Mouse (Mus musculus): ENCODE data around the gene Igdcc4. TPM values are rescaled to one million over a fixed set of nuclear protein-coding genes. Genes with fewer than 3 reads are reported as not detected.

Igdcc4 gene
- polyA plus RNA-seq, 1 experiment from 2014 or later: 13.0 TPM

DNA sequence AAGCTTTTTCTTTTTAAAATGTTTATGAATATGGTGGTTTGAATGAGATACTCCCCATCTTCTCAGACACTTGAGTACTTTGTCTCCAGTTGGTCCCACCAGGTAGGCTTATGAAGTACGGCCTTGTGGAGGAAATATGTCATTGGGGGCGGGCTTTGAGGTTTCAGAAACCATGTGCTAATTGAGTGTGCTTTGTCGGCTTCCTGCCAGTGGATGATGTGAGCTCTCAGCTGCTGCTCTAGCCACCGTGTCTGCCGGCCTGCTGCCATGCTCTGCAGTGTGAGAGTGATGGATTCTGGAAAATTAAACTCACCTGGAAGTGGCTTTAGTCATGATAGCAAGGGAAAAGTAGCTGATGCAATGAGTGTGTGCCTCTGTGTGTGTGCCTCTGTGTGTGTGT lies 13.8 kb upstream of the Igdcc4 start:
- no peaks in the 10 kb centered on the region for H3K27me3 ChIP-seq
- H3K4me1 ChIP-seq: no peaks in the 10 kb centered on the region
- H3K9me3 ChIP-seq: no peaks in the 10 kb centered on the region
- no peak overlapping the region for H3K9ac ChIP-seq (replicated peaks)
- ATAC-seq (replicated peaks): no peak
- no peak overlapping the region for H3K27ac ChIP-seq (replicated peaks)
- no peak overlapping the region for H3K4me2 ChIP-seq (replicated peaks)
- peaks cover 19% of the 10 kb centered on the region for H3K36me3 ChIP-seq
- H3K4me3 ChIP-seq: no peak overlapping the region
- WGBS: 44% methylated on average over 5 of the region's 5 CpGs

DNA sequence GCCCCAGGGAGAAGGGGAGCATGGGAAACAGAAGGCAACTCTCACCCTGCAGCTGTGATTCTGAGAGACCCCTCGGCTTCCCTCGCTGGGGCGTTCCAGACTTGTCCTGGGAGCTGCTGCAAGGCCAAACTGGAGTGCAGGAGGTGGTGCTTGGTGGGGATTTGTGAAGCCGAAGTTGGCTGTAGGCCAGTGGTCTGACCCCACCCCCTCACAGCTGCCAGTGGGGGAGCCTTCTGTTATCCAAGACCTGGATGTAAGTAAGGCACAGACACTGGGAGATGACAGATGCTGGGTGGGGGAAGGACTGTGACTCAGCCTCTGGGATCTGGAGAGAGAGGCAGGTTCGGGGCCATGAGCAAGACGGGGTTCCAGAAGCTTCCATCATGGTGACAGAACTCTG lies 7.0 kb upstream of the Igdcc4 start:
- Histone ChIP-seq H3K9ac (replicated peaks) (no peak overlapping the region), H3K4me2 (replicated peaks) (no peak overlapping the region), H3K36me3 (no peaks in the 10 kb centered on the region), H3K4me3 (no peak overlapping the region), H3K27ac (replicated peaks) (no peak overlapping the region), H3K9me3 (no peaks in the 10 kb centered on the region), H3K4me1 (peaks cover 5% of the 10 kb centered on the region; the same call in 1 of the 2 replicates), H3K27me3 (no peaks in the 10 kb centered on the region)
- 20% methylated on average over 6 of the region's 6 CpGs for WGBS
- peak; percentile 51; the same call in 1 of the 2 replicates for ATAC-seq (replicated peaks)

GRCm38 (mm10) chr9:65101686-65102376 lies 545 bp downstream of the Igdcc4 start:
- Histone ChIP-seq H3K27ac (replicated peaks) (peak overlapping the region; percentile 80), H3K4me2 (replicated peaks) (peak overlapping the region; percentile 95), H3K4me3 (peak overlapping the region; percentile 95), H3K4me1 (peaks cover 28% of the 10 kb centered on the region), H3K9me3 (peaks cover 7% of the 10 kb centered on the region; the same call in 1 of the 2 replicates), H3K9ac (replicated peaks) (peak overlapping the region; percentile 85), H3K27me3 (no peaks in the 10 kb centered on the region), H3K36me3 (no peaks in the 10 kb centered on the region)
- under 1% methylated on average over 39 of the region's 39 CpGs for WGBS
- ATAC-seq (replicated peaks): peak; percentile 66

DNA sequence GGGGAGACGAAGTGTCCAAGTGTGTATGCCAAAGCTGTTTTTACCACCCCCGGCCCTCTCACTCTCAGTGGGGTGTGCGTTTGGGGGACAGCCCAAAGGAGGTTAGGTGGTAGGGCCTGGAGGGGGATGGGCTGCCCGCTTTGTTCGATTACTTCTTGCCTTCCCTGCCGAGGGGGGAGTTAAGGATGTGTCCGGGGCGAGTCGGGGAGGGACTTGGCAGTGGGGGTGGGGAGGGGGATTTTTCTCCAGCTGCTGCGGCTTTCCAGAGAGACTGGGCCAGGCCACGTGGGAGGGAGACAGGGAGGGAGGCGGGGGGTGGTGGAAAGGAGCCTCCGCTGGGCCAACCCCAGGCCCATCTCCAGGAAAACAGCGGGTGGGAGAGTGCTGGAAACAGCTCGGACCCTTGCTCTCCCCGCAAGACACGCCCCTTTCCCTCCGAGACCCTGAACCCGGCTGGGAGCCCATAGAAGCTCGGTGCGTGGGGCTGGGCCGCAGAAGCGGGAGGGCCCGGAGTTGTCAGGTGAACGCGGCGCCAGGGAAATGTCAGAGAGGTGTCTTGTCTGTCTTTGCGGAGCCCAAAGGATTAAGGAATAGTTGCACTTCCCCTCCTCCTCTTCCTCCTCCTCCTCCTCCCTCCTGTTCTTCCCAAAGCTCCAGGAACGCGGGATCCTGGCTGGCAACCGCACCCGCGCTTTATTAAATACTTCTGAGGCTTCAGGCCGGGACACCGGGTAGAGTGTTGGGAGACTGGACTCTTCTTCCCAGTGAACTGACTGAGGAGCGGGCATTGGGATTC lies 1.3 kb downstream of the Igdcc4 start:
- Histone ChIP-seq H3K27ac (replicated peaks) (peak overlapping the region; percentile 80), H3K4me2 (replicated peaks) (peak overlapping the region; percentile 95), H3K4me3 (peak overlapping the region; percentile 95), H3K36me3 (no peaks in the 10 kb centered on the region), H3K9me3 (peaks cover 7% of the 10 kb centered on the region; the same call in 1 of the 2 replicates), H3K27me3 (no peaks in the 10 kb centered on the region), H3K9ac (replicated peaks) (peak overlapping the region; percentile 85), H3K4me1 (peaks cover 28% of the 10 kb centered on the region)
- peak; percentile 67 for ATAC-seq (replicated peaks)
- under 1% methylated on average over 36 of the region's 36 CpGs for WGBS

GRCm38 (mm10) chr9:65103173-65103752 lies 2.0 kb downstream of the Igdcc4 start:
- Histone ChIP-seq H3K4me2 (replicated peaks) (peak overlapping the region; percentile 95), H3K36me3 (no peaks in the 10 kb centered on the region), H3K9ac (replicated peaks) (peak overlapping the region; percentile 85; the same call in 1 of the 2 replicates), H3K27me3 (no peaks in the 10 kb centered on the region), H3K9me3 (peaks cover 7% of the 10 kb centered on the region; the same call in 1 of the 2 replicates), H3K4me3 (peak overlapping the region; percentile 95), H3K4me1 (peaks cover 28% of the 10 kb centered on the region), H3K27ac (replicated peaks) (peak overlapping the region; percentile 80)
- no peak for ATAC-seq (replicated peaks)
- 19% methylated on average over 8 of the region's 8 CpGs for WGBS

GRCm38 (mm10) chr9:65106821-65107220 lies 5.5 kb downstream of the Igdcc4 start:
- no peak for ATAC-seq (replicated peaks)
- Histone ChIP-seq H3K27me3 (no peaks in the 10 kb centered on the region), H3K4me1 (peaks cover 46% of the 10 kb centered on the region), H3K9me3 (no peaks in the 10 kb centered on the region), H3K4me2 (replicated peaks) (no peak overlapping the region), H3K4me3 (no peak overlapping the region), H3K9ac (replicated peaks) (no peak overlapping the region), H3K27ac (replicated peaks) (no peak overlapping the region), H3K36me3 (no peaks in the 10 kb centered on the region)
- WGBS: 96% methylated on average over 4 of the region's 4 CpGs

GRCm38 (mm10) chr9:65107893-65108292 lies 6.6 kb downstream of the Igdcc4 start:
- H3K9me3 ChIP-seq: no peaks in the 10 kb centered on the region
- no peaks in the 10 kb centered on the region for H3K27me3 ChIP-seq
- H3K36me3 ChIP-seq: no peaks in the 10 kb centered on the region
- no peak overlapping the region for H3K4me2 ChIP-seq (replicated peaks)
- ATAC-seq (replicated peaks): no peak
- no peak overlapping the region for H3K9ac ChIP-seq (replicated peaks)
- H3K27ac ChIP-seq (replicated peaks): no peak overlapping the region
- H3K4me1 ChIP-seq: peaks cover 37% of the 10 kb centered on the region
- H3K4me3 ChIP-seq: no peak overlapping the region
- 83% methylated on average over 1 of the region's 1 CpGs for WGBS

DNA sequence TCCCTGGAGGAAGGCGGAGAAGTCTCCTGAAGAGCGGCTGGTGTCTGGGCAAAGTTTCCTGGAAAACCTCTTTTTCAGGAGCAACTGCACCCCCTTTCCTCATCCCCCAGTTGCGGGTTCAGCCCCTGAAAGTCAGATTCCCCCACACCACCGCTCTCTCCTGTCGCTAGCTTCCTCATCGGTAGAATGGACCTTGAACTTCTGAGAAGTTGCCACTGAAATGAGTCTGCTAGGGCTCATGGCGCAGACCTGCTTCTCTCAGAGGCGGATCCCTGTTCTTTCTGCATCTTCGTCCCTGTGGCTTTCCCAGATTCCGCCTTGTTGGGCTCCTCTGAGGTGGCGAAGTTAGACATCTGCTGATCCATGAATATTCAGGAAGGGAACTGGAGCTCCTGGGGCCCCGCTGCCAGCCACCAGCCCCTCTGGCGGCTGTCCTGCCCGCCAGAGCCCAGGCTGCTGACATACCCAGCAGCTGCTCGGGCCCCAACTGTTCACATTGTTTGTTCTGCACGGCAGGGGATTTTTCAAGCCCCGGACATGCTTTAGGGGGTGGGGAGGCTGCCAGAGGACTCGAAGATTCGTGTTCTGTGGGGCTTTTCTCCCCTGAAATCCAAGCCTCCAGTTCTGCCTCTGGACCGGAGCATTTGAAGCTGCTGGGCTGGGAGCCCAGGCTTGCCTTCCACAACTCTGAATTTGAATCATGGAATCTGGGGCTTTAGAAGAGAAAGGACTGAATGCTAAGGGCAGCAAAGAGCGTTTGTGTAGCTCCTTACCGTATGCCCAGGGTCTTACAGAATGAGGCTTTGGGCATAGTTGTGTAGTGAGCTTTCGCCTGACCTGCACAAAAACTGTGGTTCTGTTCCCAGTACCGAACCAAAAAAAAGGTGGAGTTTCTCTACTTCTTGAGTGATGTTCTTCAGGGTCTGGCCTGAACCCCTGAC lies 8.1 kb downstream of the Igdcc4 start:
- H3K36me3 ChIP-seq: 0 out of 2 replicates have a peak, but pooled peaks cover under 1% of the 10 kb centered on the region
- no peaks in the 10 kb centered on the region for H3K27me3 ChIP-seq
- peaks cover 25% of the 10 kb centered on the region for H3K4me1 ChIP-seq
- peak overlapping the region; percentile 37 for H3K4me2 ChIP-seq (replicated peaks)
- peak; percentile 89 for ATAC-seq (replicated peaks)
- WGBS: 5% methylated on average over 24 of the region's 24 CpGs
- H3K4me3 ChIP-seq: peak overlapping the region; percentile 21
- peak overlapping the region; percentile 94 for H3K27ac ChIP-seq (replicated peaks)
- H3K9me3 ChIP-seq: no peaks in the 10 kb centered on the region
- H3K9ac ChIP-seq (replicated peaks): peak overlapping the region; percentile 21; the same call in 1 of the 2 replicates

- no peak overlapping the region for H3K9ac ChIP-seq (replicated peaks)
- no peaks in the 10 kb centered on the region for H3K27me3 ChIP-seq
- no peak for ATAC-seq (replicated peaks)
- no peak overlapping the region for H3K4me2 ChIP-seq (replicated peaks)
- H3K27ac ChIP-seq (replicated peaks): no peak overlapping the region
- no peaks in the 10 kb centered on the region for H3K9me3 ChIP-seq
- no peak overlapping the region for H3K4me3 ChIP-seq
- peaks cover 14% of the 10 kb centered on the region; the same call in 1 of the 2 replicates for H3K36me3 ChIP-seq
- WGBS: 90% methylated on average over 5 of the region's 5 CpGs
- peaks cover 25% of the 10 kb centered on the region for H3K4me1 ChIP-seq
Observed at GRCm38 (mm10) chr9:65111698-65112097, 10.4 kb downstream of the Igdcc4 start.

DNA sequence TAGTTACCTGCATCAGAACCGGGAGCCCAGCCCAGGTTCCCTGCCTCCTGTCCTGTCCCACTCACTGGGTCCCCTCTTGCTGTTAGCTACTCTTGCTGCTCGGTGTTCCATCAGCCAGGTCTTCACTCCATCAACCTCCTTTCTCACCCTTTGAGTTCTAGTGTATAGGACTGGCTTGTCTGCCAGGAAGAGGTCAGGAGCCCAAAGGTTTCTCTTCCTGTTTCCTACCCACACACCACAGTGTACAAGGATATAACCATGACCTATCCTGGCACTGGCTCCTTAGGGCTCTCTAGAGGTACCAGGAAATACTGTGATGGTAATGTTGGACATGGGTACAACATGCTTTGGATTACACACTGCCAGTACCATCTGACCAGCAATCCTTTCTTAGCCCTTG lies 12.4 kb downstream of the Igdcc4 start:
- Histone ChIP-seq H3K4me2 (replicated peaks) (no peak overlapping the region), H3K4me3 (no peak overlapping the region), H3K4me1 (peaks cover 22% of the 10 kb centered on the region), H3K36me3 (peaks cover 18% of the 10 kb centered on the region; the same call in 1 of the 2 replicates), H3K27me3 (no peaks in the 10 kb centered on the region), H3K9me3 (no peaks in the 10 kb centered on the region), H3K9ac (replicated peaks) (no peak overlapping the region), H3K27ac (replicated peaks) (no peak overlapping the region)
- 95% methylated on average over 2 of the region's 2 CpGs for WGBS
- no peak for ATAC-seq (replicated peaks)

- Histone ChIP-seq H3K27ac (replicated peaks) (no peak overlapping the region), H3K4me3 (no peak overlapping the region), H3K27me3 (no peaks in the 10 kb centered on the region), H3K36me3 (peaks cover 20% of the 10 kb centered on the region; the same call in 1 of the 2 replicates), H3K4me2 (replicated peaks) (no peak overlapping the region), H3K9me3 (no peaks in the 10 kb centered on the region), H3K9ac (replicated peaks) (no peak overlapping the region), H3K4me1 (peaks cover 1% of the 10 kb centered on the region; the same call in 1 of the 2 replicates)
- 68% methylated on average over 2 of the region's 2 CpGs for WGBS
- no peak for ATAC-seq (replicated peaks)
Observed at GRCm38 (mm10) chr9:65115891-65116290, 14.6 kb downstream of the Igdcc4 start.
